Mouse (Mus musculus): ENCODE data around the gene Rhov. TPM values are rescaled to one million over a fixed set of nuclear protein-coding genes. Genes with fewer than 3 reads are reported as not detected.
A peak's percentile ranks its signal among the peaks of the same experiment; 100 is the strongest.

Gene Rhov
- not detected for total RNA-seq (2021)

GRCm38 (mm10) chr2:119270643-119271331 lies at the start of gene Rhov:
Gene Rhov (minus strand): TSS chr2:119271272.
- DNase-seq = peak; percentile 46

DNA sequence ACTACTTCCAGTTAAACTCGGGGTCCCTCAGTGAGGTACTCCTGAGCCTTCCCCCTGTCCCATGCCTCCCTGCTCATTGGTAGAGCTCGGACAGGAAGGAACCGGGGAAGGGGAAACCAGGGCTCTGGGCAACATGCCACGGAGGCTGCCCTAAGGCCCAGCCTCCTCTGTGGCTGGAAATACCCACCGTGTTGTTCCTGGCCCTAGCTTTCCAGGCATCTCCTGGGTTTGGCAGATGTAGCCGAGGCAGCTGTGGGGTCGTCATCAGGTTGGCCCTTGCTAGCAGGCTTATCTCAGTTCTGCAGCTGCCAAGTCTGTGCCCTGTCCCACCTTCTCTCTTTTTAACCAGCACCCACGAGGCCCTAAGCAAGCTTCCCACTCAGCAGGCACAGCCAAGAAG lies 49.5 kb upstream of the Rhov start:
- DNase-seq = peak; percentile 46

GRCm38 (mm10) chr2:119318043-119318710 lies 47.1 kb upstream of the Rhov start:
- DNase-seq = peak; percentile 17

DNA sequence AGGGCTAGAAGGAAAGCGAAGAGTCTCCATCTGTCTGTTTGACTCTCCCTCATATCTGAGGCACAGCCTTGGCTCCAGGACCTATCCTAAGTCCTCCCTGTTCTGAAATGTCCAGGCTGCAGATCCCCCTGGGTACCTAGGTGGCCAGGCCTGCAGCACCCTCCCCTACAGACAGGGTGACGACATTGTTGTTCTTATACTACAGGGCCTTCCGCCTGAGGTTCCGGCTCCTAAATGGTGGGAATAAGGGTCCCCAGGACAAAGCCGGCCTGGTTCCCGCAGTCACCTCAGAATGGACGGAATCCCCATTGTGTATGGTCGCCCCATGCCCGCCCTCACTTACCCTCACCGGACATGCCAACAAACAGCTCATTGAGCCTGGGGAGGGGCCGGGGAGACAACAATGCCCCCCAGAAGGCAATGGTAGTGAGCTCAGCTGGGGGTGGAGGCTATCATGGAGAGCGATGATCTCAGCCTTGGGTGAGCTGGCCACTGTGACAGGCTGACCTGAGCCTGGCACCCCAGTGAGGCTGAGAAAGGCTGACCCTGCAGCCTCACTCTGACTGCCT lies 43.8 kb upstream of the Rhov start:
- DNase-seq = no peak

DNA sequence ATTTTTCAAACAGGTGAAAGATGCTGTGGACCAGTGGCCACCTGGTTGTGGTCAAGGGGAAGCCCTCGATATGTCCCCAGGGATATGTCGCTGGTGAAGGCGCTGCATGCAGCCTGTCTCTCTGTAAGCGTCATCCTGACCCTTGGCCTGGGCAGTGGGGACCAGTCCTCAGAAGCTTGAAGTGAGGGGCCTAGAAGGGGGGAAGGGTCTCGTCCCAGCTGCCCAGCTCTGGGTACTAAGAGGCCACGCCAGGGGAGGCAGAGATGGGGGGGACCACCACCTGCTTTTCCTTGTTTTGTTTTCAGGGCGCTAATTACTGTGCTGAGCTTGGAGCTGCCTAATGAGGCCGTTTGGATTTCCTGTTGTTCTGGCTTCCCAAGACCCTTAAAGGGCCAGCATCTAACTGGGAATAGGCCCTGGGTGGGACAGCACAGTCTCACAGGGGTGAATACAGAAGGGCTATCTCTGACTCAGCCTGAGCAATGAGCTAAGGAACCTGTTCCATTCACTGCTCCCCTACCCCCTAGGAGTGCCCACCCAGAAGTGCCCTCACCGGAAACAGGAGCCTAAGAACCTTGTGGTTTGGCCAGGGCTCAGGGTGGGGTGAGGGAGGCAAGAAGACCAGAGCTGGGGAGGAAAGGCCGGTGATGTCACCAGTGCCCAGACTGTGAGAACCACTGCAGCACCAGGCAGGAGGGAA lies 42.9 kb upstream of the Rhov start:
- no peak for DNase-seq

DNA sequence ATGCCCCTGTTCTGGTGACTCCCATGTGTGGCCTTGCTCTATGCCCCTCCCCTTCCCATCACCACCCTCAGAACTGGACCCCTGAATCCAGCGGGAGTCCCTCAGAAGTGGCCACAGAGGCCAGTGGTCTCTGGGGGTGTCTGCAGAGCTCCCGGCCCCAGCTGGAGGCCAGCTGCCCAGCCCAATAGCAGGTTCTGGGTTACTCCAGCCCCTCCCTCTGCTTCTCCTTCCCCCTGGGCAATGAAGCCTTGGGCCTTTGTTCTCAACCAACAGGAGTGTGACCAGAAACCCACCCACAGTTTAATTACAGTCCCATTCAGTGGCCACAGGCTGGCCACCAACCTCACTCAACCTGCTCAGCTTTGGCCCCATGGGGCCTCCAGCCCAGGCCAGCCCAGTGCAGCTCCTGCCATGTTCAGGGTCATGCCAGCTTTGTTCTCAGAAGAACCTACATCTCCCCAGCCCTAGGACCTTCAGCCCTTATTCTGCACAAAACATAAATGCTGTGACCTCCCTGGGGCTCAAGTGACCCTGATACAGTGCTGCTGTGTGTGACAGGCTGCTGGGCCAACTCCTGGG lies 41.4 kb upstream of the Rhov start:
- no peak for DNase-seq

GRCm38 (mm10) chr2:119311544-119311943 lies 40.5 kb upstream of the Rhov start:
- DNase-seq = peak; percentile 67

DNA sequence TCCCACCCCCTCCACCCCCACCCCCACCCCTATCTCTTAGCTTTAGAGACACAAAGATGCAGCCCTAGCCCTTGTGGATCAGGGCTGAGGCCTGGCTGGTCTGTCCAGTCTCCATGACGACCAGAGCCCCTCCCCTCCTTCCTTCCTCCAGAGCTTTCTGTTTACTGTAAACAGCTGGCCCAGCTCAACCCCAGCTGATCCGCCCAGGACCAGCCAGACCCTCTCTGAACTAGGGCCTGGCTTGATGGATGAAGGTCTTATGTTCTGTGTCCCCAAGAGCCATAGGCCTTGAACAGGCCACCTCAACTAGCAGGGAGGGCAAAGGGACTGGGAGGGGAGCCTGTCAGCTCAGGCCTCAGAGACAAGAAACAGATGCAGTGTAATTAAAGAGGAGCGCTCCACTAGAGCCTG lies 33.7 kb upstream of the Rhov start:
- DNase-seq = peak; percentile 55

DNA sequence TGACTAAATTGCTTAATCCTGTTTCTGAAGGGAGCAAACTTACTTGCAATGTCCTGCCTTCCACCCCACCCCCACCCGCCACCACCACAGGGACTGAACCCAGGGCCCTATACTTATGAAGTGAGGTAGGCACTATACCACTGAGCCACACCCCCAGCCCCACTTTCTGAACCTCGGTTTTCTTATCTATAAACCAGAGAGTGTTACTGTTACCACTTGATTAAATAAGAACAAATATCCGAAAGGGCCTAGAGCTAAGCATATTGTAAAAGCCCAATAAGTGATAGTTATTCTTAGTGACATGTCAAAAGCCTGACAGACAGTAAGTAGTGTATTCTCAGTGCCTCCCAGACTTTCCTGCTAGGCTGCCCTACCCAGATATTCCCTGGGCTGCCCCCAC lies 33.3 kb upstream of the Rhov start:
- no peak for DNase-seq

- no peak for DNase-seq
Measured at GRCm38 (mm10) chr2:119302876-119303275, 31.8 kb upstream of the Rhov start.

DNA sequence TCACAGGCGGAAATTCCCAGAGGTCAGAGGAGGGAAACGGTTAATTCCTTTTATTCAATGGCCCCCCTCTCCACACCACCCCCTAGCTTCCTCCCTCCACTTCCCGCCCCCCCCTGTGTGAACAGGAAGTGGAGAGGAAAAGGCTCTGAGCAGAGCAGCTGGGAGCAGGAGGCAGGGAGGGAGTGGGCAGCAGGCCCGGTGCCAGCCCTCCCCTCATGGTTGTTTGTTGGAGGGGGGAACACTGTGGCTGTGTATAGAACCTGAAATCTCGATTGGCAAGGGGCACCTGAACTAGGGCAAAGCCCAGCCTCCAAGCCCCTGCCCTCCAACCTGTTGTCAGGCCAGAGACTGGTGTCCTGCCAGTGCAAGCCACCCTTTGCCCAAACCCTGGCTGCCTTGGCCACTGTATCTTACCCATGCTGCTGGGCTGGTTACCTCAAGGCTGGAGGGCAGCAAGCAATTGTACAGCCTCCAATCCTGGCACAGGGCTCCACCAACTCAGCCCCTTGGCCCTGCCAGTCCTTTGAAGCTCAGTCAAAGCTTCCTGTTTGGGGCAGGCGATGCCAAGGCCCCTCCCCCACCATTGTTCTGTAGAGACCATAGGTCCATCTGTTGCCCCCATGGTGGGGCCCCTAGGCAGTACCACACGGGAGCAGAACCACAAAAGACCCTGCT lies 29.9 kb upstream of the Rhov start:
- DNase-seq = peak; percentile 65

DNA sequence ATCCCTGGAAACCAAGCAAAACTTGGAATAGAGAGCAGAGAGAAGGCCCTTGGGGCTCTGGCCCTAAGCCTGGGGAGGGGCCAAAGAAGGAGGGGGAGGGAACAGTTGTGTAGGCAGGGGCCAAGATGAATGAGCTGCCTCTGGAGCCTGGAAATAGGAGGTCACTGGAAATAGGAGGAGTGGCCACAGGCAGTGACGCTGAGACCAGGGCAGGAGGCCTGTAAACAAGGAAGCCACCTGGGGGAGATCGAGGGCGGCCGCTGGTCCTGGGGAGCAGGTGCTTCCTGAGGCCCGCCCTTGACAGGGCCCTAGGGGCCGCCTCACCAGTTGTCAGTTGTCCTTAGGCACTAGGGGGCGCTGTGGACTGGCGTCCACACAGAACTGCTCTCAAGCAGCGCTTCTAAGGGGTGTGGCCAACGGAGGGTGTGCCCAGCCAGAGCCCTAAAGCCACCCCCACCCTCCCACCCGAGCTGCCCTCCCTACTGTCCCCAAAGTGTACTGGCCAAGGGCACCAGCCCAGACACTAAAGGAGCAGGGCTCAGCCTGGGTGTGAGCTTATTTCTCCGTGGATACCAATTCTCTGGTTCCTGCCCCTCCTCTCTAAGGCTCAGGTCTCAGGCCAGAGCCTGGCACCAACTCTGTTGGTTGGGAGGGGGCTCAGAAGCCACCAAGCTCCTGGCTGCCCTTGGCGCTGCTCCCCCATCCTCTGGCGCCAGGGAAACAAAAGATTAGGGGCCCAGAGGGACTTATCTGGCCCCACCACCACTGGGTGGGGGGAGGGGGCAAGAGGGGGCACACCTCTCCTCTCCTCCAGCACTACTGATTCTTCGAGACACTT lies 29.1 kb upstream of the Rhov start:
- DNase-seq = peak; percentile 92

DNA sequence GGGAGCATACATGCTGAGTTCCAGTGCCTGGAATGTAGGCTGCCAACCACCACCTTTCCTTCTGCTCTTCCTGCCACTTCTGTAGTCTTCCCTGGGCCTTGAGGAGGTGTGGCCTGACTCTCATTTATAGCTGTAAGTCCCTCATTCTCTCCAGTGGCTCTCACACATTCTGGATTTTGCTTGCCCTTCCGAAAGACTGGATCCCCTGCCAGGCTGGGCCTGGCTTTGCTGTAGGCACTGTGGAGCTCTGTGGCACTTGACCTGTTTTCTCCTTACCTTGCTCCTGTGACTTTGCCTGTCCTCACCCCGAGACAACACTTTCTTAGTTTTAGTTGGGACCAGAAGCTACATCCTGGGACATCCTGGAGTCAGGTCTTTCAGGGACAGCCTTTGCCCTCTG lies 27.8 kb upstream of the Rhov start:
- DNase-seq = no peak

GRCm38 (mm10) chr2:119298330-119298729 lies 27.3 kb upstream of the Rhov start:
- peak; percentile 79 for DNase-seq

DNA sequence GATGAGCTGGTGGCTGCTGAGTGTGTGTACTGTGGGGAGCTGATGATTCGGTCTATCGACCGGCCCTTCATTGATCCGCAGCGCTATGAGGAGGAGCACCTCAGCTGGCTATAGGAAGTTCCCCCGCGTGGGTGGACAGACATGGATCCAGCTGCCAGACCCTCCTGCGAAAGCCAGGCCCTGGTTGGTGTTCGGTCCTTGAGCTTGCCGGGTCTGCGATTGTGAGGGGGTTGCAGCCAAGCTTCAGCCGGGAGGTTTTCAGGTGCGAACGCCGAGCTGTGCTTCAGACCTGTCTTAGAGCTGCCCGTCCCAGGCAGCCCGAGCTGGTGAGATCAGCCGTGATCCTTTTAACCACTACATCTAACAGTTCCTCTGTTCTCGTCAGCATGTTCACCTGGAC lies 26.4 kb upstream of the Rhov start:
- DNase-seq = no peak

GRCm38 (mm10) chr2:119296756-119297155 lies 25.7 kb upstream of the Rhov start:
- DNase-seq = no peak

DNA sequence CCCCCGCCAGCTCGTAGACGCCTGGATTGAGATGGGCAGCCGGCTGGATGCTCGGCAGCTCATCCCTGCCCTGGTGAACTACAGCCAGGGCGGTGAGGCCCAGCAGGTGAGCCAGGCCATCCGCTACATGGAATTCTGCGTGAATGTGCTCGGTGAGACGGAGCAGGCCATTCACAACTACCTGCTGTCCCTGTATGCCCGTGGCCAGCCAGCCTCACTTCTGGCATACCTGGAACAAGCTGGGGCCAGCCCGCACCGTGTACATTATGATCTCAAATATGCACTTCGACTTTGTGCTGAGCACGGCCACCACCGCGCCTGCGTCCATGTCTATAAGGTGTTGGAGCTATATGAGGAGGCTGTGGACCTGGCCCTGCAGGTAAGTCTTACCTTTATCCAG lies 23.3 kb upstream of the Rhov start:
- DNase-seq = no peak

GRCm38 (mm10) chr2:119293776-119294390 lies 22.8 kb upstream of the Rhov start:
- no peak for DNase-seq

DNA sequence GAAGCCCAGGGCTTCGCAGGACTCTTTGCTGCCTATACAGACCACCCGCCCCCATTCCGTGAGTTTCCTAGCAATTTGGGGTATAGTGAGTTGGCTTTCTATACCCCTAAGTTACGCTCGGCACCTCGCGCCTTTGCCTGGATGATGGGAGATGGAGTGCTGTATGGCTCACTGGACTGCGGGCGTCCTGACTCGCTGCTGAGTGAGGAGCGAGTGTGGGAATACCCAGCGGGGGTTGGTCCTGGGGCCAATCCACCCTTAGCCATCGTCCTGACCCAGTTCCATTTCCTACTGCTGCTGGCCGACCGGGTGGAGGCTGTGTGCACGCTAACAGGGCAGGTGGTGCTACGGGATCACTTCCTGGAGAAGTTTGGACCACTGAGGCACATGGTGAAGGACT lies 22.2 kb upstream of the Rhov start:
- no peak for DNase-seq

GRCm38 (mm10) chr2:119292852-119293251 lies 21.8 kb upstream of the Rhov start:
- DNase-seq = no peak

GRCm38 (mm10) chr2:119292281-119292680 lies 21.2 kb upstream of the Rhov start:
- DNase-seq = no peak

Measured in heart, postnatal 4 days (tissue).